Mouse (Mus musculus) layer of hippocampus, adult 18-20 months (tissue): ENCODE results near the gene Vmn1r143. TPM values are rescaled to one million over a fixed set of nuclear protein-coding genes. Genes with fewer than 3 reads are reported as not detected.
"Not testable (repeated sequence)": the region's sequence is repeated elsewhere in the genome, so short reads cannot be mapped to it uniquely, and the experiment has no call there.

Experiments
- DNase-seq, 2 experiments: peaks; one replicate each; pipeline ENCODE4 v3.0.0; 2022; ENCODE audit warnings: low spot score in 2 of 2
- long read RNA-seq: library from polyadenylated mRNA; stranded (forward); transcript quantifications from one replicate; pipeline ENCODE4 v2.0.0, GENCODE M21; 2021
- total RNA-seq, 2 experiments: library from RNA; stranded (reverse); gene quantifications; 2 replicates each; pipeline ENCODE4 v1.2.3; 2021

Vmn1r143 gene
- not detected for total RNA-seq
- long read RNA-seq = 0 reads

GRCm38 (mm10) chr7:22189077-22189476, at the start of gene Vmn1r143:
Gene Vmn1r143 (plus strand): TSS chr7:22189377.
- not testable (repeated sequence) for DNase-seq

GRCm38 (mm10) chr7:22163935-22164334, 25.2 kb upstream of the Vmn1r143 start, which contains the start of gene Vmn1r142:
Gene Vmn1r142 (minus strand): TSS chr7:22164035.
- not testable (repeated sequence) for DNase-seq

GRCm38 (mm10) chr7:22201164-22201563, 12.0 kb downstream of the Vmn1r143 start, which contains the start of gene Gm8653:
Gene Gm8653 (minus strand): TSS chr7:22201264.
- not testable (repeated sequence) for DNase-seq

- not testable (repeated sequence) for DNase-seq
Observed at GRCm38 (mm10) chr7:22229384-22229783, 40.2 kb downstream of the Vmn1r143 start, which contains the start of gene Gm8453. Gene Gm8453 (minus strand): TSS chr7:22229484.

Other genes with a start within 250 kb of the Vmn1r143 start
- not detected for gene Vmn1r137, start 194.8 kb upstream of the Vmn1r143 start, total RNA-seq
- gene Vmn1r138, start 160.5 kb upstream of the Vmn1r143 start, total RNA-seq = not detected
- not detected for gene Gm6176, start 133.1 kb upstream of the Vmn1r143 start, total RNA-seq
- gene Vmn1r139, start 120.3 kb upstream of the Vmn1r143 start, total RNA-seq = not detected
- not detected for gene Gm16451, start 71.1 kb upstream of the Vmn1r143 start, total RNA-seq
- not detected for gene Gm10666, start 54.6 kb upstream of the Vmn1r143 start, total RNA-seq
- gene Vmn1r142, start 25.3 kb upstream of the Vmn1r143 start, total RNA-seq = not detected
- not detected for gene Gm8653, start 11.9 kb downstream of the Vmn1r143 start, total RNA-seq
- gene Gm8453, start 40.1 kb downstream of the Vmn1r143 start, total RNA-seq = not detected
- not detected for gene Gm4187, start 140.3 kb downstream of the Vmn1r143 start, total RNA-seq
- gene Gm8660, start 181.7 kb downstream of the Vmn1r143 start, total RNA-seq = not detected
- not detected for gene Vmn1r148, start 224.2 kb downstream of the Vmn1r143 start, total RNA-seq
- not detected for gene Vmn1r149, start 248.9 kb downstream of the Vmn1r143 start, total RNA-seq